Mouse (Mus musculus) spleen, adult 2 months (tissue): ENCODE measurements around the gene Popdc3.

Experiments used
- CTCF ChIP-seq: fragments of 200-500 bp; IDR thresholded peaks from 2 replicates; pipeline ENCODE4 v1.5.1; 2011; ENCODE audit warnings: mild to moderate bottlenecking, inconsistent platforms; ENCODE audit not compliant: insufficient read depth, insufficient read length, insufficient replicate concordance; ENCODE audit errors: extremely low read depth
- POLR2A ChIP-seq: fragments of 200-500 bp; IDR thresholded peaks from 2 replicates; pipeline ENCODE4 v1.6.1; 2011; ENCODE audit warnings: low read depth, low read length, inconsistent platforms

DNA sequence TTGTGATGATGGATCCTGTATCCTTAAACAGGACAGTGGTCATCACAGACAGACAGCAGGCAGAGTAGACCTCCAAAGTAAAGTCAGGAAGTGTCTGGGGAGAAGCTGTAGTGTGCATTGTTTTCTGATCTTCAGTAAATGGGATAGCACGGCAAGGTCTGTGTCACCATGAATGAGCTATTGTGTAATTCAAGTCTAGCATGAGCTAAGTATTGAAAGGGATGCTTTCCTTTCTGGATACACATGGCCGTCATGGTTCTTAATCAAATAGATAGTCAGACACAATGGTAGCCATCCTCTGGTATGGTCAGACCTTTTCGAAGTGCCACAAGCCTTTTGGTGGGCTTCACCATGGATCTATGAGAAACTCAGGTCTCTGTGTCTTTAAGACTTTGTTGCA is 142.4 kb downstream of the Popdc3 start:
- TF ChIP-seq CTCF (no peak), POLR2A (no peak)
